Mouse (Mus musculus): Measurements from ENCODE around the gene Gab2. TPM values are rescaled to one million over a fixed set of nuclear protein-coding genes. Genes with fewer than 3 reads are reported as not detected.

The Gab2 gene
- polyA plus RNA-seq, 1 experiment from 2014 or later, result 7.6 TPM

DNA sequence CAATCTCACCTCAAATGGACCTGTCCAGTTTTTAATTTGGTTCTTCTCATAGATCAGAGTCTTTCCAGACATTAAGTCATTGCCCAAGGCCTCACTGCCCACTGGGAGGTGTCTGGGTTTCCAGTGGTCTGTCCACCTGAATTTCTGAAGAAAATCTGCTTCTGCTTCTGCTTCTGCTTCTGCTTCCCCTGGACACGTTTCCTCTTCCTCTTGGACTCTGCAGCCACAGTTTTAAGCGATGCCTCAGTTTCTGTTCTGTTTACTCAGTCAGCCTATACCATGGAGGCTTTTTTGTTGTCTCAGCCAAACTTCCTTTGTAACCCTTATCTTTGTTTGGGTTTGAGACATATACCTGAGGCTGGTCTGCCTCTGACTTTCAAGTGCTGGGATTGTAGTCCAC lies 170.3 kb downstream of the Gab2 start:
- Histone ChIP-seq H3K36me3 (ENCODE audit: control insufficient read depth, insufficient read depth, low read length) (no peaks in the 10 kb centered on the region), H3K27me3 (replicated peaks; ENCODE audit: control insufficient read depth, insufficient read depth, low read length) (no peaks in the 10 kb centered on the region), H3K9me3 (ENCODE audit: control insufficient read depth, low read length) (no peaks in the 10 kb centered on the region), H3K27ac (replicated peaks; ENCODE audit: low read depth, low read length) (no peak overlapping the region), H3K4me3 (ENCODE audit: low read depth, low read length) (no peak overlapping the region), H3K9ac (ENCODE audit: low read depth, low read length) (no peak overlapping the region), H3K4me1 (ENCODE audit: control insufficient read depth, insufficient read depth, low read length) (peaks cover 6% of the 10 kb centered on the region; the same call in 1 of the 2 replicates), H3K4me2 (ENCODE audit: low read depth, low read length) (no peak overlapping the region)
- no peak for DNase-seq (ENCODE audit: low spot score)
- WGBS, result 76% methylated on average over 2 of the region's 2 CpGs
- ATAC-seq (ENCODE audit: low read depth), result no peak

DNA sequence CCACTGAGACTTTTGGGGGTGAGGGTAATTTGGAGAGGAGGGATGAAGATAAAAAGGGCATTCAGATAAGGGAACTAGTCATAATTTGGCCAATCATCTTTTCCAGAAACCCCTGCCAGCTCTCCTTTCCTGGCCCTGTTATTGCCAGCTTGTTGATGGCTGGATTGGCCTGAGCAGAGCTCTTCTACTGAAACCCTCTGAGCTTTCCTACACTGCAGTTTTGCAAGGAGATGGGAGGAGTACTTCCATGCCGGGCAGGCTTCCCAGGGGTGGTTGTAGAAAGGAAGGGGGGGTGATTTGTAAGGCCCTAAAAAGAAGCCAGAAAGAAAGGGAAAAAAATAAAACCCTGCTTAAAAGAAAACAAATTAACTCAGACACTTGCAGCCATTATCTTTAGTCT lies 181.2 kb downstream of the Gab2 start:
- no peak for DNase-seq (ENCODE audit: low spot score)
- Histone ChIP-seq H3K9ac (ENCODE audit: low read depth, low read length) (no peak overlapping the region), H3K27me3 (replicated peaks; ENCODE audit: control insufficient read depth, insufficient read depth, low read length) (no peaks in the 10 kb centered on the region), H3K9me3 (ENCODE audit: control insufficient read depth, low read length) (no peaks in the 10 kb centered on the region), H3K4me3 (ENCODE audit: low read depth, low read length) (no peak overlapping the region), H3K4me2 (ENCODE audit: low read depth, low read length) (no peak overlapping the region), H3K36me3 (ENCODE audit: control insufficient read depth, insufficient read depth, low read length) (no peaks in the 10 kb centered on the region), H3K27ac (replicated peaks; ENCODE audit: low read depth, low read length) (no peak overlapping the region), H3K4me1 (ENCODE audit: control insufficient read depth, insufficient read depth, low read length) (no peaks in the 10 kb centered on the region; the same call in 1 of the 2 replicates)
- WGBS, result 68% methylated on average over 1 of the region's 1 CpGs
- ATAC-seq (ENCODE audit: low read depth), result no peak

DNA sequence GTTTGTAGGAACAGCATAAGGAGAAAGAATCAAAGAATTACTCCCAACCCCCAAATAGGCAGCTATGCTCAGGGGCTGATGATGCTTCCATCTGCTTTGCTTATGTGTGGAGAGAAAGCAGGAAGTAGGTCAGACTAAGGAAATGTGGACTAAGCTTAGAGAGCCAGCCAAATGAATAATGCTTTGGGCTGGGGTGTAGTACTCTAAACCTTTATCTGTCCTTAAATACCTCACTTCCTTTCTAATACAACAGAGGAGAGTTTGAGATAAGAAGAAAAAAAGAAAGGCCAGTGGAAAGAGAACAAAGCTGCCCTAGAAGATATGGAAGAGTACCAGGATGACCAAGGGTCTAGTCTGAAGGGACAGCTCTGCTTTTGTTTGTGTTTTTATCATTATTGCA lies 189.0 kb downstream of the Gab2 start:
- Histone ChIP-seq H3K27ac (replicated peaks; ENCODE audit: low read depth, low read length) (no peak overlapping the region), H3K36me3 (ENCODE audit: control insufficient read depth, insufficient read depth, low read length) (no peaks in the 10 kb centered on the region), H3K4me3 (ENCODE audit: low read depth, low read length) (no peak overlapping the region), H3K9ac (ENCODE audit: low read depth, low read length) (no peak overlapping the region), H3K4me1 (ENCODE audit: control insufficient read depth, insufficient read depth, low read length) (no peaks in the 10 kb centered on the region), H3K27me3 (replicated peaks; ENCODE audit: control insufficient read depth, insufficient read depth, low read length) (no peaks in the 10 kb centered on the region), H3K4me2 (ENCODE audit: low read depth, low read length) (no peak overlapping the region), H3K9me3 (ENCODE audit: control insufficient read depth, low read length) (no peaks in the 10 kb centered on the region)
- no peak for DNase-seq (ENCODE audit: low spot score)
- no peak for ATAC-seq (ENCODE audit: low read depth)

DNA sequence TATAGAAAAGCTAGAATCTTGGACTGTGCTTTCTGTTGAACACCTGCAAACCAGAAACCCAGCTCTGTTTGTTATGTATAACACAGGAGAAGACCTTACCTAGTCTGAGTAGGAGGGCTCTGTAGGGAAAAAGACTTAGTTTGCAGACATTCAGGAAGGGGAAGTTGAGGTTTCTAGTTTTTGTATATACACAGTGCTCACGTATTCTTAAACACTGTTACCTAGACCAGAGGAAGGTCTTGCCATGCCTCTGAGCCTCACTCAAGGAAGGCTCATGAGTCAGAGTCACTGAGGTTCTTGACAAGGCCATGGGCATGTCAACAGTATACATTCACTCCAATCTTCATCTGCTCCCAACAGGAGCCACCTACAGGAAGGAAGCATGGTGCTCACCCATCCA lies 189.7 kb downstream of the Gab2 start:
- no peak overlapping the region for H3K4me3 ChIP-seq (ENCODE audit: low read depth, low read length)
- WGBS, result 75% methylated on average over 1 of the region's 1 CpGs
- no peaks in the 10 kb centered on the region for H3K36me3 ChIP-seq (ENCODE audit: control insufficient read depth, insufficient read depth, low read length)
- ATAC-seq (ENCODE audit: low read depth) (no peak), DNase-seq (ENCODE audit: low spot score) (no peak)
- H3K4me1 ChIP-seq (ENCODE audit: control insufficient read depth, insufficient read depth, low read length), result no peaks in the 10 kb centered on the region
- H3K4me2 ChIP-seq (ENCODE audit: low read depth, low read length), result no peak overlapping the region
- no peak overlapping the region for H3K27ac ChIP-seq (replicated peaks; ENCODE audit: low read depth, low read length)
- H3K27me3 ChIP-seq (replicated peaks; ENCODE audit: control insufficient read depth, insufficient read depth, low read length), result no peaks in the 10 kb centered on the region
- no peaks in the 10 kb centered on the region for H3K9me3 ChIP-seq (ENCODE audit: control insufficient read depth, low read length)
- H3K9ac ChIP-seq (ENCODE audit: low read depth, low read length), result no peak overlapping the region

DNA sequence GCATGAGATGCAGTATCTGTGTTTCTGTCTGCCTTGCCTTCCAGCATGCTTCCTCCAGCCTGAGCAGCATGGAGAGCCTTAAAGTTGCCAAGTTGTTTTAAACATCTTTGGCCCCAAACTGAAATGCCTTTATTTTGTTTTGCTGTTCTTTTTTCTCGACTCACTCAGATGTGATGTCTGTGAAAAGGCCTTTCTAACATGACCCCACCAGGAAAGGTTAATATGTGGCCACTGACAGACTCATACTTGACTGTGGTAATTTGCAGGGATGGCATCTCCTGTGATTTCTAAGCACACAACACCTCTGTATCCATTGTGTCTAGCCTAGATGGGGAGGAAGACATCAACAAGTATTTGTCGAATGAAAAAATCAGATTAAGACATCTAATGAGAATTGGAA lies 215.6 kb downstream of the Gab2 start:
- Histone ChIP-seq H3K4me1 (ENCODE audit: control insufficient read depth, insufficient read depth, low read length) (no peaks in the 10 kb centered on the region), H3K27me3 (replicated peaks; ENCODE audit: control insufficient read depth, insufficient read depth, low read length) (no peaks in the 10 kb centered on the region), H3K36me3 (ENCODE audit: control insufficient read depth, insufficient read depth, low read length) (no peaks in the 10 kb centered on the region; the same call in 1 of the 2 replicates), H3K9ac (ENCODE audit: low read depth, low read length) (no peak overlapping the region), H3K27ac (replicated peaks; ENCODE audit: low read depth, low read length) (no peak overlapping the region), H3K4me2 (ENCODE audit: low read depth, low read length) (no peak overlapping the region), H3K4me3 (ENCODE audit: low read depth, low read length) (no peak overlapping the region), H3K9me3 (ENCODE audit: control insufficient read depth, low read length) (no peaks in the 10 kb centered on the region)
- DNase-seq (ENCODE audit: low spot score), result no peak
- no peak for ATAC-seq (ENCODE audit: low read depth)
- 56% methylated on average over 2 of the region's 2 CpGs for WGBS

DNA sequence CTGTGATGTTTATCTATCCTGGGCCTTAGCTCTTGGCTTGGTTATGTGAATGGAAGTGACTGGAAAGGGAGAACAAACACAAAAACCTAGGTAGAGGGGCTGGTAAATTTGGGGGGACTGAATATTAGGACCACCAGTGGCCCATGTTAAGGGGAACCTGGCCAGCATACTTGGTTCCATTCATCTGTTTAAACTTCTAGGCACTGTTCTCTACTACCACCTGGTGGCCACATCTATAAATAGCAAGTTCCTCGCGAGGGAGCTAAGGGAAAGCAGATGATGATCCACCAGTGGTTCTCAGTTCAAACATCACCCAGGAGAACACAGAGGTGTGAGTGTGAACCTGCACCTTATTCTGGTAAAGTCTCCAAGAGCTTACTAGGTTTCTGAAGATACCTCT lies 216.1 kb downstream of the Gab2 start:
- ATAC-seq (ENCODE audit: low read depth), result no peak
- WGBS, result 0% methylated on average over 2 of the region's 2 CpGs
- Histone ChIP-seq H3K27me3 (replicated peaks; ENCODE audit: control insufficient read depth, insufficient read depth, low read length) (no peaks in the 10 kb centered on the region), H3K4me3 (ENCODE audit: low read depth, low read length) (no peak overlapping the region), H3K27ac (replicated peaks; ENCODE audit: low read depth, low read length) (no peak overlapping the region), H3K9ac (ENCODE audit: low read depth, low read length) (no peak overlapping the region), H3K36me3 (ENCODE audit: control insufficient read depth, insufficient read depth, low read length) (no peaks in the 10 kb centered on the region; the same call in 1 of the 2 replicates), H3K4me2 (ENCODE audit: low read depth, low read length) (no peak overlapping the region), H3K4me1 (ENCODE audit: control insufficient read depth, insufficient read depth, low read length) (no peaks in the 10 kb centered on the region), H3K9me3 (ENCODE audit: control insufficient read depth, low read length) (no peaks in the 10 kb centered on the region)
- DNase-seq (ENCODE audit: low spot score), result peak; percentile 61

DNA sequence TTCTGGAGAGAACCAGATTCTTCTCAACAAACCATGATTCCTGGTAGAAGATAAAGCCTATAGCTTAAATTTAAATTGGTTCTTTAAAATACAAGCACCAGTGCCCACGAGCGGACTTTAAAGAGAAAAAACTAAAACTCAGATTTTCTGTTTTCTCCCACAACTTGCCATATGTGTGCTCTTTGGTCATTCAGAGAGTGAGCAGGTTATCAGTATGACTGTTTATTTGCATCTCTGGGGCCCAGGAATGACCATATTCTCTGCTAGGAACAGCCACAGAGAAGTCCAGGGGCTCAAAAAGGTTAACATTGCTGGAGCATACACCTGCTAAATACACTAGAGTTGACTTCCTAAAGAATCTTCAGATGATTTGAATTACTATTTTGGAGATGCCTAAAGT lies 216.9 kb downstream of the Gab2 start:
- H3K4me3 ChIP-seq (ENCODE audit: low read depth, low read length), result no peak overlapping the region
- no peaks in the 10 kb centered on the region for H3K4me1 ChIP-seq (ENCODE audit: control insufficient read depth, insufficient read depth, low read length)
- no peaks in the 10 kb centered on the region; the same call in 1 of the 2 replicates for H3K36me3 ChIP-seq (ENCODE audit: control insufficient read depth, insufficient read depth, low read length)
- H3K9ac ChIP-seq (ENCODE audit: low read depth, low read length), result no peak overlapping the region
- no peaks in the 10 kb centered on the region for H3K9me3 ChIP-seq (ENCODE audit: control insufficient read depth, low read length)
- 88% methylated on average over 2 of the region's 2 CpGs for WGBS
- no peak overlapping the region for H3K27ac ChIP-seq (replicated peaks; ENCODE audit: low read depth, low read length)
- H3K4me2 ChIP-seq (ENCODE audit: low read depth, low read length), result no peak overlapping the region
- ATAC-seq (ENCODE audit: low read depth) (no peak), DNase-seq (ENCODE audit: low spot score) (no peak)
- H3K27me3 ChIP-seq (replicated peaks; ENCODE audit: control insufficient read depth, insufficient read depth, low read length), result no peaks in the 10 kb centered on the region

DNA sequence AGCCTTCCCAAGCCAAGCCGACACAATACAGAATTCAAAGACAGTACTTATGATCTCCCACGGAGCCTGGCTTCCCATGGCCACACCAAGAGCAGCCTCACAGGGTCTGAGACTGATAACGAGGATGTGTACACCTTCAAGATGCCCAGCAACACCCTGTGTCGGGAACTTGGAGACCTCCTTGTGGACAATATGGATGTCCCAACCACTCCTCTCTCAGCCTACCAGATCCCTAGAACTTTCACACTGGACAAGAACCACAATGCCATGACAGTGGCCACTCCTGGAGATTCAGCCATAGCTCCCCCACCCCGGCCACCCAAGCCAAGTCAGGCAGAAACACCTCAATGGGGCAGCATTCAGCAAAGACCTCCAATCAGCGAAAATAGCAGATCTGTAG lies 217.6 kb downstream of the Gab2 start:
- Histone ChIP-seq H3K9me3 (ENCODE audit: control insufficient read depth, low read length) (no peaks in the 10 kb centered on the region), H3K36me3 (ENCODE audit: control insufficient read depth, insufficient read depth, low read length) (peaks cover 5% of the 10 kb centered on the region; the same call in 1 of the 2 replicates), H3K9ac (ENCODE audit: low read depth, low read length) (no peak overlapping the region), H3K4me3 (ENCODE audit: low read depth, low read length) (no peak overlapping the region), H3K4me1 (ENCODE audit: control insufficient read depth, insufficient read depth, low read length) (no peaks in the 10 kb centered on the region), H3K27me3 (replicated peaks; ENCODE audit: control insufficient read depth, insufficient read depth, low read length) (no peaks in the 10 kb centered on the region), H3K27ac (replicated peaks; ENCODE audit: low read depth, low read length) (no peak overlapping the region), H3K4me2 (ENCODE audit: low read depth, low read length) (no peak overlapping the region)
- ATAC-seq (ENCODE audit: low read depth) (no peak), DNase-seq (ENCODE audit: low spot score) (no peak)
- WGBS, result 76% methylated on average over 6 of the region's 6 CpGs

DNA sequence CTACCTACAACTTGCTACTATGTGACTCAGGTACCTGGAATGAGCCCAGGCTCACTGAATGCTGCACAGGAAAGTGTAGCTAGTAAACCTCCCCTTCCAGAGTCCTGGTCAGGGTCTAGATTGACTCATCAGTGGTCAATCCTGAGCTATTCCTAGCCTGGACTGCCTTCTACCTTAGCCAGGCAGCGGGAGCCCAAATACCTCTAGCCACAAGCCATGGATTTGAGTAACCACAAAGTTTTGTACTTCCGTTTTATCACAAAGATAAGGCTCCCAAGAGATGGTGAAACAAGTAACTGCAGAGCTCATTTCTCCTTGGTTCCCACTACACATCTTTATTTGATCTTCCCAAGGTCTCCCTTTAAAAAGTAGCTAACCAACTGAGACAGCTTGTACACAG lies 219.5 kb downstream of the Gab2 start:
- no peak overlapping the region for H3K4me2 ChIP-seq (ENCODE audit: low read depth, low read length)

More for the DNA sequence above, 219.5 kb downstream of the Gab2 start:
- H3K27ac ChIP-seq (replicated peaks; ENCODE audit: low read depth, low read length), result no peak overlapping the region
- DNase-seq (ENCODE audit: low spot score) (no peak), ATAC-seq (ENCODE audit: low read depth) (no peak)
- H3K9ac ChIP-seq (ENCODE audit: low read depth, low read length), result no peak overlapping the region
- H3K4me3 ChIP-seq (ENCODE audit: low read depth, low read length), result no peak overlapping the region
- H3K4me1 ChIP-seq (ENCODE audit: control insufficient read depth, insufficient read depth, low read length), result no peaks in the 10 kb centered on the region
- peaks cover 9% of the 10 kb centered on the region; the same call in 1 of the 2 replicates for H3K36me3 ChIP-seq (ENCODE audit: control insufficient read depth, insufficient read depth, low read length)
- 90% methylated on average over 2 of the region's 2 CpGs for WGBS
- H3K27me3 ChIP-seq (replicated peaks; ENCODE audit: control insufficient read depth, insufficient read depth, low read length), result no peaks in the 10 kb centered on the region
- no peaks in the 10 kb centered on the region for H3K9me3 ChIP-seq (ENCODE audit: control insufficient read depth, low read length)

Data from embryonic facial prominence, embryonic 14.5 days (tissue).